Mouse (Mus musculus): ENCODE results near the gene Schip1. TPM values are rescaled to one million over a fixed set of nuclear protein-coding genes. Genes with fewer than 3 reads are reported as not detected.

The Schip1 gene
- polyA plus RNA-seq (2015; fragmentation: Nextera tagmentation; extraction: Ambion mirVana) = 2.3 and 2.7 TPM in 2 replicates

GRCm38 (mm10) chr3:68064731-68065130, at the start of gene Schip1:
Schip1 (plus strand) TSS chr3:68064802.
- no peak for ATAC-seq
- Histone ChIP-seq H3K9me3 (ENCODE audit: low read length) (no peaks in the 10 kb centered on the region), H3K27me3 (ENCODE audit: insufficient read depth, low read length) (no peaks in the 10 kb centered on the region), H3K4me1 (ENCODE audit: insufficient read depth) (no peaks in the 10 kb centered on the region), H3K36me3 (replicated peaks; ENCODE audit: insufficient read depth, low read length) (no peaks in the 10 kb centered on the region), H3K4me2 (ENCODE audit: low read depth, low read length) (no peak within 1 kb of the TSS), H3K27ac (ENCODE audit: low read depth) (no peak within 1 kb of the TSS), H3K4me3 (ENCODE audit: low read depth, low read length) (no peak within 1 kb of the TSS), H3K9ac (replicated peaks) (no peak within 1 kb of the TSS)
- WGBS (ENCODE audit: insufficient replicate concordance) = 29% methylated on average over 12 of the region's 12 CpGs
- peak; percentile 31 for DNase-seq
- no peak for TF ChIP-seq EP300 (IDR thresholded peaks at IDR 0.05; ENCODE audit: low read depth)
- no peak for TF ChIP-seq CTCF (IDR thresholded peaks at IDR 0.05; ENCODE audit: low read depth)

DNA sequence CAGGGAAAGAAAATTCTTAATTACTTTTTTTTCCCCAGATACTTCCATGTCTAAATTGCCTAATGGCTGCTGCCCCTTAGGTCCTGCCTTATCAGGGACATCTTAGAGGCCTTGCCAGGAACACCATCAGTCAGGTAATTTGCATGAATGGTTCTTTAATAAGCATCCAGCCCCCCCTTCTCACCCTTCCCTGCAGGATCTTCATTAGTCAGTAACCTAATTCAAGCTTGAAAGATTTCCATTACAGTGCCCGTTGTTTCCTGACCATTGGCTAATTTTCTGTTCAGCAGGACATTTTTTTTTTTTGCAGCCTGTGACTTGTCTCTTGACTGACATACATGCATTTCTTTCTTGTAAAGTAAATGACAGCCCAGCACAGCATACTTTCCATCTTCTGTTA, 48.8 kb upstream of the Schip1 start:
- Histone ChIP-seq H3K4me3 (ENCODE audit: low read depth, low read length) (no peak overlapping the region), H3K4me2 (ENCODE audit: low read depth, low read length) (no peak overlapping the region), H3K9ac (replicated peaks) (no peak overlapping the region), H3K4me1 (ENCODE audit: insufficient read depth) (no peaks in the 10 kb centered on the region), H3K36me3 (replicated peaks; ENCODE audit: insufficient read depth, low read length) (no peaks in the 10 kb centered on the region), H3K9me3 (ENCODE audit: low read length) (no peaks in the 10 kb centered on the region), H3K27ac (ENCODE audit: low read depth) (no peak overlapping the region), H3K27me3 (ENCODE audit: insufficient read depth, low read length) (no peaks in the 10 kb centered on the region)
- TF ChIP-seq EP300 (IDR thresholded peaks at IDR 0.05; ENCODE audit: low read depth) (no peak), CTCF (IDR thresholded peaks at IDR 0.05; ENCODE audit: low read depth) (no peak)
- DNase-seq (no peak), ATAC-seq (no peak)
- 78% methylated on average over 1 of the region's 1 CpGs for WGBS (ENCODE audit: insufficient replicate concordance)

DNA sequence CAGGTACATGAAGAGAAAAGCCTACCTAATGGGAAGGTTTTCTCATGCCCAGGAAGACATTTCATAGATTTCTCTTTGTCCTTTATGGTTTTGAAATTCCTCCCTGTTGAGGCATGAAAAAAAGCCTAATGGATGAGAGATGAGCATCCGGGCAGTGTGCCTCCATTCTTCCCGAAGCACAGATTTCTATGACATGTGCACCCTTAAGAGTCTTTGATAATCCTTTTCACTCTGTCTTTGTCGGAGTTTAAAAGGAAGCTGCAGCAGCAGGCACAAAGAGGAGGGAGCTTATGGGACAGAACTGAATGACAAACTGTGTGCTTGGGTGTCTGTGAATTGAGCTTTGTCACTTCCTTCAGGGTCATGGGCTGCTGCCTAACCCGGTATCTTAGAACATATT, 45.2 kb upstream of the Schip1 start:
- ATAC-seq (no peak), DNase-seq (no peak)
- Histone ChIP-seq H3K9ac (replicated peaks) (no peak overlapping the region), H3K27ac (ENCODE audit: low read depth) (no peak overlapping the region), H3K4me2 (ENCODE audit: low read depth, low read length) (no peak overlapping the region), H3K36me3 (replicated peaks; ENCODE audit: insufficient read depth, low read length) (no peaks in the 10 kb centered on the region), H3K9me3 (ENCODE audit: low read length) (no peaks in the 10 kb centered on the region), H3K4me1 (ENCODE audit: insufficient read depth) (no peaks in the 10 kb centered on the region), H3K4me3 (ENCODE audit: low read depth, low read length) (no peak overlapping the region), H3K27me3 (ENCODE audit: insufficient read depth, low read length) (no peaks in the 10 kb centered on the region)
- 65% methylated on average over 4 of the region's 4 CpGs for WGBS (ENCODE audit: insufficient replicate concordance)
- TF ChIP-seq CTCF (IDR thresholded peaks at IDR 0.05; ENCODE audit: low read depth) (no peak), EP300 (IDR thresholded peaks at IDR 0.05; ENCODE audit: low read depth) (no peak)

GRCm38 (mm10) chr3:68036097-68036496, 28.5 kb upstream of the Schip1 start:
- Histone ChIP-seq H3K4me3 (ENCODE audit: low read depth, low read length) (no peak overlapping the region), H3K9me3 (ENCODE audit: low read length) (no peaks in the 10 kb centered on the region), H3K4me1 (ENCODE audit: insufficient read depth) (no peaks in the 10 kb centered on the region), H3K27me3 (ENCODE audit: insufficient read depth, low read length) (no peaks in the 10 kb centered on the region), H3K9ac (replicated peaks) (no peak overlapping the region), H3K4me2 (ENCODE audit: low read depth, low read length) (no peak overlapping the region), H3K27ac (ENCODE audit: low read depth) (no peak overlapping the region), H3K36me3 (replicated peaks; ENCODE audit: insufficient read depth, low read length) (no peaks in the 10 kb centered on the region)
- 65% methylated on average over 3 of the region's 3 CpGs for WGBS (ENCODE audit: insufficient replicate concordance)
- ATAC-seq = no peak
- DNase-seq = no peak
- TF ChIP-seq CTCF (IDR thresholded peaks at IDR 0.05; ENCODE audit: low read depth) (no peak), EP300 (IDR thresholded peaks at IDR 0.05; ENCODE audit: low read depth) (no peak)

GRCm38 (mm10) chr3:68042951-68043350, 21.7 kb upstream of the Schip1 start:
- H3K4me2 ChIP-seq (ENCODE audit: low read depth, low read length) = no peak overlapping the region
- H3K4me3 ChIP-seq (ENCODE audit: low read depth, low read length) = no peak overlapping the region
- H3K9me3 ChIP-seq (ENCODE audit: low read length) = no peaks in the 10 kb centered on the region
- H3K27ac ChIP-seq (ENCODE audit: low read depth) = no peak overlapping the region
- H3K4me1 ChIP-seq (ENCODE audit: insufficient read depth) = no peaks in the 10 kb centered on the region
- H3K27me3 ChIP-seq (ENCODE audit: insufficient read depth, low read length) = no peaks in the 10 kb centered on the region
- no peak for TF ChIP-seq CTCF (IDR thresholded peaks at IDR 0.05; ENCODE audit: low read depth)
- TF ChIP-seq EP300 (IDR thresholded peaks at IDR 0.05; ENCODE audit: low read depth) = no peak
- ATAC-seq (no peak), DNase-seq (no peak)
- 80% methylated on average over 2 of the region's 2 CpGs for whole genome bisulfite sequencing (ENCODE audit: insufficient replicate concordance)
- no peak overlapping the region for H3K9ac ChIP-seq (replicated peaks)
- no peaks in the 10 kb centered on the region for H3K36me3 ChIP-seq (replicated peaks; ENCODE audit: insufficient read depth, low read length)

DNA sequence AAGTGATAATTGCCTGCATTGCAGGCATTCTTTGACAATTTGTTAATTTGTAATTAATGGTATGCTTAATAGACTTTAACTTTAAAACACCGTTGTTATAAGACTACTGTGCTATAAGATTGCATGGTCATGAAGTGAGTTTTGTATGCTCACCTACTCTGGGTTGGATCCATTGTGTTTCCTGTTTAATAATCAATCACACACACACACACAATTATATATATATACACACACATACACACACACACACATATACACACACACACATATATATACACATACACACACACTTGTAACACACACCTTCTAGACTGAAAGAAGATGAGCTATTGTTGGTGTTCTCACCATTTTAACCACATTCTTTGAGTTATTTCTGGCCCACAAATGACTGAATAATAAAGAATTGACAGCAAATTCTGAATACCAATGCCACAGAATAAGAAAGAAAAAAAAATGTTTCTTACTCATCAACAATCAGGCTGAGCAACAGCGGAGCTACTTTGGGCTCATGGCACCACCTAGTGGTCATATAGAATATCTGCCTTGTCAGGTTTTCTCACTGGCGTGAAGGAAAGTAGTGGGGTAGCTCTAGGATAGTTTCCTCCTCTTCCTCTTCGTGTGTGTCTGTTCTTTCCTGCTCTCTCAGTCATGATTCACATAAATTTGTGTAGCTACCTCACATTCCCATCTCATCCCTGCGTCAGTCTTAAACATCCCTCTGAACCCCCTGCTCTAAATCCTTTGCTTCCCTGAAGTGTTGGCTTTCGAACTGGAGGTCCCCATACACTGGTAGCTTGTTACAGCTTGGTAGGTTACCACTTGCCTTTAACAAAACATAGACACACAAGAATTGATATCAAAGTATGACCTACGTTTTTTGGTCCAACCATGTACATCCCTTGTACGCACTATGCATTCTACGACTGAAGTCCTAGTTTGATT, 18.9 kb upstream of the Schip1 start:
- no peaks in the 10 kb centered on the region for H3K4me1 ChIP-seq (ENCODE audit: insufficient read depth)
- ATAC-seq = no peak
- H3K9ac ChIP-seq (replicated peaks) = no peak overlapping the region
- H3K4me3 ChIP-seq (ENCODE audit: low read depth, low read length) = no peak overlapping the region
- H3K9me3 ChIP-seq (ENCODE audit: low read length) = no peaks in the 10 kb centered on the region
- TF ChIP-seq CTCF (IDR thresholded peaks at IDR 0.05; ENCODE audit: low read depth) (peak; percentile 81), EP300 (IDR thresholded peaks at IDR 0.05; ENCODE audit: low read depth) (no peak)
- H3K27ac ChIP-seq (ENCODE audit: low read depth) = no peak overlapping the region
- no peaks in the 10 kb centered on the region for H3K27me3 ChIP-seq (ENCODE audit: insufficient read depth, low read length)
- no peak for DNase-seq
- WGBS (ENCODE audit: insufficient replicate concordance) = 45% methylated on average over 9 of the region's 9 CpGs
- H3K36me3 ChIP-seq (replicated peaks; ENCODE audit: insufficient read depth, low read length) = no peaks in the 10 kb centered on the region
- no peak overlapping the region for H3K4me2 ChIP-seq (ENCODE audit: low read depth, low read length)
